Mouse (Mus musculus) T-helper 2 cell (primary cell): ENCODE measurements around the gene Cdk14.

Experiments used
- in situ Hi-C: fragments of 300-600 bp; cut with MboI, MseI; formaldehyde crosslinking; loops from one replicate; pipeline ENCODE4 v1.15.1; 2025; ENCODE audit warnings: high pct_unique_total_duplicates

The Cdk14 gene

DNA sequence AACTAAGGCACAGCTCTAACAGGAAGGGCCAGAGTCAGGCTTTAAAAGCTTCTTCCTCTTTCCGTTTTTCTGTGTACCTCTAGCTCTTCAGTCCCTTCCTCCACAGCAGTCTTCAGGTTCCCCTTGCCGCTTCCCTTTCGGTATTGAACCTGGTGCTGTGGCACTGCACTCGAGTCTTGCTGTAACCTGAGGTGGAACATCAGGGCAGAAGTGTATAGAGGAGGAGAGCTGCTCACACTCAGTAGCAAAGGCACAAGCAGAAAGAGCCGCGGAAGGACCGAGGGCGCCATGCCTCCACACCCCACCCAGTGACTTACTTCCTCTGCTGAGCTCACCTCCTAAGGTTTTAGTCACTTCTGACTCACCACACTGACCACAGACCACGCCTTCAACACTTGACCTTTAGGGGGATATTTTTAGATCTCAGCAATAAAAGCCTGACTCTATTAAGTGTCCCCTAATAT, at the start of gene Cdk14:
TSS of gene Cdk14 (minus strand) at position 321 of the 464 bp plus-strand sequence.
- in situ Hi-C loops: no loop called here

DNA sequence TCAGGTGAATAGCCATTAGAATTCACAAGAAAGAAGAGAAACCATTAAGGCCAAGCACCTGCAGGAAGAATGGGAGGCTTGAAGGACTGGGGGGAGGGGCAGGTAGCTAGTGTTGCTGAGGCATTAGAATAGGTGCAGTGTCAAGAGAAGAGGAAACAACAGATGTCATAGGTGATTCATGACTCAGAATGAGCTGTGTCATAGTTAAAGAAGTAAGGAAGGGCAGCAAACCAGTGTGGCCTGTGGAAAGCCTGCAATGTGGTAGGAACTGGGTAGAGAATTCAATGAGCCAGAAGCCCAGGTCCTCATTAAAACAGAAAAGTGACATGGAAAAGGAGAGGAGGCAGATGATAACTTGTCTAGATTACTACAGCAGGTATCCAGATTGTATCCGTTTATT, 45.1 kb upstream of the Cdk14 start:
- in situ Hi-C loops: no loop called here

DNA sequence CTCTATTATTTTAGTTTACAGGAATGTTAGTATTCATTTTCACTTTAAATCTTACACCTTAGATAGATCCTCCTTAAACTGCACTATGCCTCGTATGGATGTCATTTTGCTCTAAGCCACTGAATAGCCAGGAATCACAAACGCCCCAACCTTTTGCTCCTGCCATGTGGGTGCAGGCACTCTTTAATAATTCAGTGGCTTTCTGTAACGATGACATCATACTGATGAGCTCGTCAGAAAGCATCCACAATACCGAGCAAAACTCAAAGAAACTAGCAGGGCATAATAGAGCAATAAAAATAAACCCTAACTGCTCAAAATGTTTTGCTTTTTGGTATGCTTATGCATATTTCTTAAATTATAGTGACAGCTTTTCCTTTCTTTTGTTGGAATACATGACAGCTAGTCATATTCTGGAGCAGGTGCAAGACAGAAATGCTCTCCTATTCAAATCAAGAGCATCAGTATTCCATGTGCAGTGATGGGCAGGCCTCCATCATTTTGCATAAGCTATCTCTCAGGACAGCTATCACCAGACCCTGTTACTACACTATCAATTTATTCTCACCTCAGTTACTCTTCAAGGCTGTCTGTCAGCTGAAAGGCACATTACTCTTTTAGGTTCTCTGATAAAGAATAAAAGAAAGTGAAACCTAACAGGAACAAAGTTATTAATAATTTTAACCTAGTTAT, 11.8 kb upstream of the Cdk14 start:
- in situ Hi-C loops: no loop called here

DNA sequence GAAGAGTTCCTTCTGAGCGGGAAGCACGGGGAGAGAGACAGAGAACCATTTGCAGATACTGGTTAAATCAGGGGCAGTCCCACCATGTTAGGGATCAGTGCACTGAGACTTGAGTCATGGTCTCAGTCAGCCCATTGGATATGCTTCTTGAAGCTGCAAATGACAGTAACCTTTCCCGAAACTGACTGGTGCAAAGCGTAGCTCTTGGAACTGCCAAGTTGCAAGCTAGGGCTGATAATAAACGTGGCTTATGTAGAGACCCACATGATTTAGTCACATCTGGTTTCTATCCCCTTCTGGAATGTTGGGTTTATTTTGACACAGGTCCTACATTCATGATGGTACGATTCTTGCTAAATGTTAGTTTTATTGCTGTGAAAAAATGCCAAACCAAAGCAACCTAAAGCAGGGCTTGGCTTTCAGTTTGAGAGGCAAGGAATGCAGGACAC, 3.6 kb upstream of the Cdk14 start:
- in situ Hi-C loops: no loop called here

DNA sequence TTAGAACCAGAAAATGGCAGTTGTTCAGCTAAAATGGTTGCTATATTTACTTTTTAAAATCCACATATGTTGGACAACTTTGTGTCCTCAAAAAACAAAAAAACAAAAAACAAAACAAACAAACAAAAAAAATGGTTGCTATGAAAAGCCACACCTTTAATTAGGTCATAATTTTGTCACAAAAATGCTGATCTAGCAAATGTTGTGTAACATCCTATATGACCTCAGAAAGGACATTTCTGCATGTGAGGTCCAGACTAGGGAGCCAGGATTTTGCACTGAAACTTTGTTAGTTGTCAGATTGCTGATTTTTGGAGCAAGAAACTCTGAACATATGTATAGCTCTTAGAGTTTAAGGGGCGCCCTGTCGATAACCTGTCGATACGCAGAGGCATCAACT, 3.0 kb upstream of the Cdk14 start:
- in situ Hi-C loops: no loop called here

DNA sequence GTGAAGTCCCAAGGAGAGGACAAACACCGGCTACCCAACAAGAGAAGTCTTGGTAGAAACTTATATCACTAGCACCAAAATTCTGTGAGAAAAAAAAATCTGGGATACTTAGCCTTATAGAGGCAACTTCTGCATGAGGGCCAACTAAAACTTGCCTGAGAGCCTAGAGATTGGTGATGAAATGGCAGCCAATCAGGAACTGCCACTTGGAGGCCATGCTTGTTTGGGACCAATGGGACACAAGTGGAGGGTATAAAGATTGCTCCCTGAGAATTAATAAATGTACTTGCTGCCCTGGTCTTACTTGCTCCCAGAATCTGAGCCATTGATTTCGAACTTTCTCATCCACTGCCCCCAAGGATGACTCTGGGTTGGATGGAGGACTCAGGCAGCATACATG, 1.3 kb upstream of the Cdk14 start:
- in situ Hi-C loops: no loop called here

DNA sequence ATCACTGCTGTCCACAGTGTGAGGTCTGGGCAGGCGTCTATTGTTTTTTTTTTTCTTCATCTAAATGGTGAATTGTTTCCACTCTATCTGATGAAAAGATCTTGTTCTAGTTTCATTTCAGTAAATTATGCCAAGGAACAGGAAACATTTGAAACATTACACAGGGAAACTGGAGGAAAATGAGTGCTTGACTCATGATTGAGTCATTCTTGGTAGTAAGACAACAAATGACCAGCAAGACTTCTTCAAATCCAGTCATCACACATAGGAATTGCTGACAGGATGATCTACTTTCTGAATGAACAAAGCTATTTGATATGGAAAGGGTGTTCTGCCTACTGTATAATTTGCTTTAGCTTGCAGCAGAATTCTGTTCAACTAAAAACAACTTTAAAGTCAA, 859 bp downstream of the Cdk14 start:
- in situ Hi-C loops: no loop called here

DNA sequence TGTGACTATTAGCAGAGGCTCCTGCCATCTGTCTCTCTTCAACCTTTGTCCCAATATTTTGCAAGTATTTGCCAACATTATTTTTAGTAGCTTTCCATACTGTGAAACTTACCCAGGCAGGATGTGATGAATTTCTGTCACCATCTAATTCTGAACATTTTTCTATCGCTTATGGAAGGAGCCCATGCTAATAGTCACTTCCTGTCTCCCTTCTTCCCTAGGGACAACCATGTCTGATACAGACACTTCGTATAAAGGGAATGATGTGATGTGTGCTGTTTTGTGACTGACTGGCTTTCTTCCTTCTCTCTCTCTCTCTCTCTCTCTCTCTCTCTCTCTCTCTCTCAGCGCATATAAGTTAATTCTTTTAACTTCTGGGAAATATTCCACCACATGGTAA, 5.3 kb downstream of the Cdk14 start:
- in situ Hi-C loops: no loop called here

DNA sequence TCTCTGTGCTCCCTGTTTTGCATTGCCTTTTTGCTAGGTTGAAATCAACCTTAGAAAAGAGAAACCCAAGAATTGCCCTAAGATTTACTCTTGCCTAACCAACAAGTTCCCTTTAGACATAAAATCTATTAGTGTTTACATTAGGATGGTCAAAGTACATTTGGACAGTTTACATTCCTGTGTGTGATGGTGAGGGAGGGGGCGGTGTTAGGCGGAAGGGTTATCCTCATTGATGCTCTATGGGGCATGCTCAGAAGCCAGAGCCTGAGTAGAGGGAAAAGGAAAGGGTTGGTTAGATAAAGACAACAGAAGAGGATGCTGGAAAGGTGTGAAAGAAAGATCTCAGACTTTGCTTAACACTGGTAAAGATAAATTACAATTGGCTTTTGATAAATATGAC, 8.2 kb downstream of the Cdk14 start:
- in situ Hi-C loops: no loop called here

DNA sequence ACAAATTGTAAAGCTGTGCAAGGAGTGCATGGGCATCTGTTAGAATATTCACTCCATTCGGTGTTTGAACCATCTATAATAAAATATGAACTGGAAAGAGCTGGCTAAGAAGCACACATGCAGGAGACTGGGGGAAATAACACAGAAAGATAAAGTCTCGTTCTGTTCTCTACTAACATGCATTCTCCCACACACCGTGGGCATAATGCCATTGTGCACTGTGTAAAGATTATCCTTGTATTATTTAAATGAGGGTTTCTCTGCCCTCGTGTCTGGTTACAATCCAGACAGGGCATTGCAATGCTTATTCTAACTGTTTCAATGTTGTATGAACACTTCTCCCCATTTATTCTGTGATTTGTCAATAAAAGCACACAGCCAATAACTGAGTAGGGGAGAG, 18.1 kb downstream of the Cdk14 start:
- in situ Hi-C loops: no loop called here

DNA sequence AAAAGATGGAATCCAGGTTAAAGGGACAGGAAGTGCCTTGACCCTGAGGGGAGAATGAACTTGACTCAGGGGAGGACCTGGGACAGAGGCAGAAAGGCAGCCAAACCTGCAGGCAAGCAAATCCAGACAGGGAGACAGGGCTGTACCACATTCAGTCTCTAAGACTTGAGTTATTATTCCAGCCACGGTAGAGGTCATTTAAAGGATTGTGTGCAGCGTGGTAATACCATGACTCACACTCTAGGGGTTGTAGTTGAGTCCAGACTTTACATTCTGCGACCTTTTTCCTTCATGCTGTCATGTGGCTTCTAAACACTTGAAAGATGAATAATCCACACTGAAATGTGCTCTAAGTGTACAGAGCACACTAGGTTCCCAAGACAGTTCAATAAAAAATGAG, 27.3 kb downstream of the Cdk14 start:
- in situ Hi-C loops: loop anchor here (25.0 kb wide), 1 partner anchor 430 kb away; no protein-coding TSS in a partner anchor

DNA sequence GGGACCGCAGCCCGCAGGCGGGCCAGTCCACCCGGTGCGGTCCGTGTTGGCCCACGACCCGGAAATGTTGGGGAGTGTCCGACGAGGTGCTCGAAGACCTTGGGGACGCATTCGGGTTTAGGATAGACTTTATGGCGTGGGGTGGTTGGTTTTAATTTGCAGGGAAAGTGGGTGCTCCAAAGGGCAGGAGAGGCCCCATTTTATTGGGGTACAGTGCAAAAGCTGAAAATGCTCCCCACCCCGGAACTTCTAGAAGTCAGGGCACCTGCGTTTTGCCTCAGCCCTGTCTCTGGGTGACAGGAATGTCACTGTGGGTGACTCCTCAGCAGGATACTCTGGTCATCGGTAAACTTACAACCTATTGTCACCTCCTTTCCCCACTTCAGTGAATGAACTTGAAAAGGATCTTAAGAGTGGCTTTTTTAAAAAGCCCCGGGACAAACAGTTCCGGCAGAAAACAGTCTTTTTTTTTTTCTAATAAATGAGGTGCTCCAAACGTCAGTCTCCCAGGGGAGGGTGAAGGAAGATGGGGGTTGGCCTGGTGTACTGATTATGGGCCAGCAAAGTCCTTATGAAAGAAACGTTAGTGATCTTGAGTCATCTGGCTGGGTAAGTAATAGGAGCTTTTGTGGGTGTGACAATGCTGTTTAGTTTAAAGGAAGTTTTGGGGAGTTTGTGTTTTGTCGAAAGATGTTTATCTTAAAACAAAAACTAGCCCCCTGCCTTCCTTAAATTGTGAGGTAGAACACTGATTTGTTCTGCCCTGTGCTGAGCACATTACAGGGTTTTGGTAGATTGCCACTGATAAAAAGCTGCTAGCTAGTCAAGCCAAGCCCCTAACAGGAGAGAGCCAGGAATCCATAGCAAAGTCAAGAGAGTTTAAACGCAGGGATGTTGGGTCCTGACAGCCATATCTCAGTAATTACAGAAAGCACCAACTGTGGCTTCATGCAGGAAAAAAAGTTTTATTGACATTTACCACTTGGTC, 39.1 kb downstream of the Cdk14 start:
- in situ Hi-C loops: loop anchor here (25.0 kb wide), 1 partner anchor 419 kb away; no protein-coding TSS in a partner anchor

DNA sequence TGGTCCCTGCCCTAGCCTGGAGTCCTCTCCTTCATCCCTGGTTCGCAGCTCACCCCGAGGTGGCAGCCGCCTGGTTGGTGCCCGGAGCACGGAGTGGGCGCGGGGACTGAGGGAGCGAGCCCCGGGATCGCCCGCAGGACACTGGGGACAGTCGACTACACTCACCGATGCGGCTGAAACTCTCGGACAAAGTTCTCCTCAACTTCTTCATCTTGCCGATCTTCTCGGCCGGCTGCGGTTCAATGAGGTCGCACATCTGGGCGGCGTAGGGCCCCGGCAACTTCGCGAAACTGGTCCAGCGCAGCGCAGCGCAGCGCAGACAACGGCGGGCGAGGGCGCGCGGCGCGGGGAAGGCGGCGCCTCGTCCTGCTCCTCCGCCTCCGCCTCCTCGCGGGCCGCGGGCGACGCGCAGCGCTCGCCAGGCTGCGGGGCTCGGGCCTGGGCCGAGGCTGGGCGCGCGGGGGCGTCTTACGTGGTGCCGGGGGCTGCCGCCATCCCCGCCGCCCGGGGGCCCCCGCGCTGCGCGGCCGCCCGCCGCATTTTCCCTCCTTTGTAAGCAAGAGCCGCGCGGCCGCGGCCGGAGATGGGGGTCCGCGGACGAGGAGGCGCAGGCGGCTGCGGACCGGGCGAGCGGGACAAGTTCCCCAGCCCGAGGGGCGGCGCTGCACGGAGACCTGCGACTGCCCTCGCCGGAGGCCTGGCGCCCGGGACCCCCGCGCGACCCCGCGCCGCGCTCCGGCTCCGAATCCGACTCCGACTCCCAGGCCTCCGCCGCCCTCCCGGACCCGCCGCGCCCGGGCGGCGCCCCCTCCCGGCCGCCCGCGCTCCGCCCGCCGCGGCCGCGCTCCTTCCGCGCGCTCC, 40.0 kb downstream of the Cdk14 start:
- in situ Hi-C loops: loop anchor here (5.0 to 25.0 kb wide), 2 partner anchors 83 to 418 kb away; no protein-coding TSS in a partner anchor

DNA sequence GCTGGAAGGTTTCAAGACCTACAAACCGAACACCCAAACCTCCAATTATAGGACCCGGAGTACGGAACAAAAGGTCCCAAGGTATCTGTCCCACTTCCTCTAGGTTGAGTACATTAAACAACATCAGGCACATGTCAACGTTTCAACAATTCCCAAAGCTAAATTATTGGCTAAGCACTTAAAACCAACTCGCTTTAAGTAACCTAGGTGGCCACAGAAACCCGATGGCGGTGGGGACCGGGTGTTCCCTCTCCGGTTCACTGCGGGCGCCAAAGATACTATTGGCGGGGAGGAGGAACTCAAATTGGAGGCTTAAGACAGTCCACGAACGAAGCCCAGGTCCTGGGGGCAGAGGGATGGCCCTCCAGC, 40.6 kb downstream of the Cdk14 start:
- in situ Hi-C loops: loop anchor here (5.0 to 25.0 kb wide), 2 partner anchors 82 to 417 kb away; no protein-coding TSS in a partner anchor

DNA sequence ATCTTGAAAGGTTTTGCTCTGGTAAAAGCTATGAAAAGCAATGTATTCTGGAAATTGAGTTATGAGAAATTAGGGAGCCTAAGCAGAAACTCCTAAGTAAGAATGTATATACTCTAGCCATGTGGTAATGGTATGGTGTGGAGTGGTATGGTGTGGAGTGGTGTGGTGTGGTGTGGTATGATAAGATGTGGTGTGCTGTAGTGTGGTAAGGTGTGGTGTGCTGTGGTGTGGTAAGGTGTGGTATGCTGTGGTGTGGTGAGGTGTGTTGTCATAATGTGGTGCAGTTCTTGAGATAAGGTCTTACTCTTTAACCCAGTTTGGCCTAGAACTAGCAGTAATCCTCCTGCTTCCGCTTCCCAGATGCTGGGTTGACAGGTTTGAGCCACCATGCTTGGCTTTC, 45.7 kb downstream of the Cdk14 start:
- in situ Hi-C loops: no loop called here

DNA sequence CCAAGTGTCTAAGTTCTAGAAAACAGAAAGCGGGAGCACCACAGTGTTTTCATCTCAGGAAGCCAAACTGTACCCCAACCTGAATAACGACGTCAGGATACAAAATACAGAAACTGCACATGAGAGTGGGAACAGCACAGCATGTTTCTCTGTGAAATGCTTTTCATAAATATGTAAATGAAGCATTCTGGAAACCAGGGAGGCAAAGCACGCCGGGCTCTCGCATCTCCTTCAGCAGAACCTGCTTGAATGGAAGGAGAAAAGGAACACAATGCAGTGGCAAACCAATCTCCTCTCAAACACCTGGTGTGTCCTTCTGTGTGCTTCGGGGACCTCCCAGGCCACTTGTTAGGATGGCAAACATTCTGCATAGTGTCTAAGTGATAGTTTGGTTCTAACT, 46.6 kb downstream of the Cdk14 start:
- in situ Hi-C loops: no loop called here

DNA sequence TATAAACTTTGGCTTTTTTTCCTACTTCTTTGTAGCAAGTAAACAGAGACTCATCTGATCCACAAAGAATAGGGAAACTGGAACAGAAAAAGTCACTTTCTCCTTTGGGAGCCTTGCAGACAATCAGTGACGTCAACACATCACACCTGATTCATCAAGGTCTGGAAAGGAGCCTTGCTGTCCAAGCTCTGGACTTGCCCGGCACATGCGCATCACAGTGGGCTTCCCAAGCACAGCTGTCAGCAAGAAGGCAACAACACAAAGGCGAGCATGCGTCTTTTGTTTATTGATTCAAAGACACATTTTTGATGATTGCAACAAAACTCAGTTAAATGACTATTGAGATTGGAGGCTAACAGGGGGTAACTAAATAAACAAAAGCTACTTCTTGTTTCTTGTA, 47.2 kb downstream of the Cdk14 start:
- in situ Hi-C loops: no loop called here

DNA sequence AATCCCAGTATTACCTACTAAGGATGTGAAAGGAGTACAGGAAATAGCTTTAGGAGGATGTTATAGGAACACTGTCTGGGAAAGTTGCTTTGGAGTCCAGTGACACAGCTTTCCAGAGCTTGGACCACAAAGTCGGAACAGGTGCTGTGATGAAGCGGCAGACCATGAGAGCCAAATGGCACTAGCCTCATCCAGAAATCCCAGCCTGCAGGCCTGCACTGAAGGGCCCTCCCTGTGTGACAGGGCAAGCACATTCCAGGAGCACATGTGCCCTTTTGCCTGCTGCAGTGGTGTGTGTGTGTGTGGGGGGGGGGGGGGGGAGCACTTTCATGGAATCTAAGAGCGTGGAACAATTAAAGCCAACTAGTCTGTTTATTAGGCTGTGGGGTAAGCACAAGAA, 47.8 kb downstream of the Cdk14 start:
- in situ Hi-C loops: no loop called here

DNA sequence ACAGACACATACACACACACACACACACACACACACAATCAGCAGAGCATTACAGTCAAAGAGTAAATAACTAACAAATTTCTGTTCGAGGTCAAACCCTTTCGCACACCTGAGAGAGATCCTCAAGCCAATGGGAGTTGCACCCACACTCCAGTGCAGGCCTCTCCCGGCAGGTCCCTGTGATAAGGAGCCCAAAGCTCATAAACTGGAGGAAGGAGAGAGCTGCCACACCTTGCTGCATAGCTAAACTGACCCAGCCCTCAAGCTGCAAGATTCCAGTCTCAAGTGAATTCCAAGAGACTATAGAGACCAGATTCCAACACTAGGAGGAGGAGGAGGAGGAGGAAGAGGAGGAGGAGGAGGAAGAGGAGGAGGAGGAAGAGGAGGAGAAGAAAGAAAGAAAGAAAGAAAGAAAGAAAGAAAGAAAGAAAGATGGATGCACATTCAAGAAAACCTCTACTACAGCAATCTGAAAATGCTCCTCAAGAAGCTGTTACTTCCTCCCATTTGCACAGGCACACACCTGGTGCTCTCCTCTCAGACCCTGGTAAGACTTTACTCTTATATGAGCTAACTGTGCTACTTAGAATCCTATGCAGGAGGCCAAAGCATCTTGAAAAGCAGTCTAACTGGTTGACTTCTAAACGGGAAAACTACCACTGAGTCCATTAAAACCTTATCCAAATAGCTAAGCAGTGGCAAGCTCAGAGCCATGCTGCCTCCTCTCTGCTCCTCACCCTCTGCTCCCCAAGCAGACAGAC, 49.6 kb downstream of the Cdk14 start:
- in situ Hi-C loops: no loop called here

DNA sequence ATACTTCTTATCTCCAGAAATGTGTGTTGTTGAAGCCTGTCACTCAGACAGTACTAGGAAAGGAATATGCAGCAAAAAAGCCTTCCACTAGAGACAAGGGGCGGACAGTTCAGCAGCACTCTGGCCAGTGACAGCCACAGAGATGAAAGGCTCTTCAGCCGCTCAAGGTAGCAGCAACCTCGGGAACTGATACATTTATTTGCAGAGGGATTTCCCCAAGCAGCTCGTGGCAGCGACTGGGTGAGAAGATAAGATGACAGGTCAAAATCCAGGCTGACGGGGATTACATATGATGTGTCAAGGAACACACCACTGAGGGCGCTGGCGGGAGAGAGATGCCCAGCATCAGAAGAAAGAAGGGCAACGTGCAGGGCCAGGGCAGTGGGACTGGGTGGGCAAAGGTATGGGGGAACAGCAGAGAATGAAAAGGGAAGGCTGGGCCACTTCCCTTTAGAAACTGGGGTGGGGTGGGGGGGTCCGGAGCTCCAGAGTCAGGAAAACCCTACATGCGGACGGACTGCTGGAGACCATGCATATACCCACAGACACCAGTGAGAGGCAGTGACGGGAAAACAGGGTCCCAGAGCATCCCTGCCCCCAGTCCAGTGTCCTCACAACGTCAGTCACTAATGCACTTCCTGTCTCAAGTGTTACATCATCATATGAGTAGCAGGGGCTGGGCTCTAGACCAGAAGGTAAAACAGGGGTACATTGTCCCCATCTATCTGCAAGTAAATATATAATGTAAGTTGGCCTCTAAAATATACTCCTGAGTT, 51.5 kb downstream of the Cdk14 start:
- in situ Hi-C loops: no loop called here
